In genomic region chr5:119799419-119800242, GRCm38 (mm10) we compare ENCODE assay signal across 25 mouse cellular contexts. TPM values are rescaled to one million over a fixed set of nuclear protein-coding genes. Genes with fewer than 3 reads are reported as not detected.
DNase-seq lines count a peak whose midpoint lies in the region; ATAC-seq lines count a peak whose summit lies in the region.
"Had no signal": no experiment of that assay in that cellular context is flagged by ENCODE, and none has a peak within 500 bp of the region (broad histone marks: within the 10 kb centered on the region; RNA-seq: fewer than 3 reads in every experiment).

No protein-coding gene starts in this region.

- H3K9me3 ChIP-seq in heart, embryonic 12.5 days (replicated peaks) = no peaks in the 10 kb centered on the region
- no peaks in the 10 kb centered on the region for H3K9me3 ChIP-seq in liver, embryonic 11.5 days (ENCODE audit: control insufficient read depth, low read length)
- no peaks in the 10 kb centered on the region for H3K9me3 ChIP-seq in neural tube, embryonic 15.5 days (replicated peaks)
- H3K9me3 ChIP-seq in limb, embryonic 15.5 days = no peaks in the 10 kb centered on the region
- H3K9me3 ChIP-seq: forebrain, embryonic 13.5 days had no signal

- H3K36me3 ChIP-seq in heart, embryonic 12.5 days = no peaks in the 10 kb centered on the region
- no peaks in the 10 kb centered on the region for H3K36me3 ChIP-seq in liver, embryonic 11.5 days (ENCODE audit: control insufficient read depth, insufficient read depth, low read length)
- no peaks in the 10 kb centered on the region for H3K36me3 ChIP-seq in neural tube, embryonic 15.5 days
- no peaks in the 10 kb centered on the region for H3K36me3 ChIP-seq in limb, embryonic 15.5 days

- peak overlapping the region; percentile 66 for H3K4me2 ChIP-seq in heart, embryonic 12.5 days
- H3K4me2 ChIP-seq in liver, embryonic 11.5 days = no peak overlapping the region
- H3K4me2 ChIP-seq in neural tube, embryonic 15.5 days = no peak overlapping the region
- no peak overlapping the region for H3K4me2 ChIP-seq in limb, embryonic 15.5 days
- H3K4me2 ChIP-seq: forebrain, embryonic 13.5 days had no signal

- H3K4me3 ChIP-seq in heart, embryonic 12.5 days = peak overlapping the region; percentile 51
- H3K4me3 ChIP-seq in liver, embryonic 11.5 days (ENCODE audit: low read depth, low read length) = no peak overlapping the region
- H3K4me3 ChIP-seq in neural tube, embryonic 15.5 days (replicated peaks) = no peak overlapping the region
- no peak overlapping the region for H3K4me3 ChIP-seq in limb, embryonic 15.5 days
- H3K4me3 ChIP-seq: forebrain, embryonic 13.5 days; layer of hippocampus, adult 2 months; myocyte had no signal

- H3K9ac ChIP-seq in heart, embryonic 12.5 days = peak overlapping the region; percentile 77
- 0 out of 2 replicates have a peak overlapping the region, but pooled peaks have one; percentile 2 for H3K9ac ChIP-seq in liver, embryonic 11.5 days (ENCODE audit: low read depth, low read length)
- H3K9ac ChIP-seq in neural tube, embryonic 15.5 days (replicated peaks) = no peak overlapping the region
- H3K9ac ChIP-seq in limb, embryonic 15.5 days = no peak overlapping the region
- H3K9ac ChIP-seq: forebrain, embryonic 13.5 days; liver, postnatal 0 days had no signal

- ATAC-seq in heart, embryonic 12.5 days (ENCODE audit: insufficient number of reproducible peaks, low FRiP score) = no peak
- no peak for ATAC-seq in liver, embryonic 11.5 days (replicated peaks; ENCODE audit: low FRiP score)
- ATAC-seq in neural tube, embryonic 15.5 days (ENCODE audit: low FRiP score) = no peak
- no peak for ATAC-seq in limb, embryonic 15.5 days (ENCODE audit: insufficient number of reproducible peaks, low FRiP score, low TSS enrichment, low read depth)
- ATAC-seq: activated CD4-positive, CD25-positive, alpha-beta regulatory T cell, adult 4 months; forebrain, embryonic 13.5 days; hindbrain, postnatal 0 days; liver, postnatal 0 days; Patski had no signal

- peak overlapping the region; percentile 89 for H3K27ac ChIP-seq in heart, embryonic 12.5 days (ENCODE audit: poor library complexity, severe bottlenecking)
- no peak overlapping the region for H3K27ac ChIP-seq in liver, embryonic 11.5 days (ENCODE audit: low read depth, low read length)
- no peak overlapping the region for H3K27ac ChIP-seq in neural tube, embryonic 15.5 days (replicated peaks)
- H3K27ac ChIP-seq in limb, embryonic 15.5 days = peak overlapping the region; percentile 52
- H3K27ac ChIP-seq: forebrain, embryonic 13.5 days; hindbrain, postnatal 0 days; layer of hippocampus, adult 2 months had no signal

- H3K27me3 ChIP-seq in heart, embryonic 12.5 days (replicated peaks) = peaks cover 93% of the 10 kb centered on the region
- peaks cover 100% of the 10 kb centered on the region for H3K27me3 ChIP-seq in liver, embryonic 11.5 days (replicated peaks; ENCODE audit: control insufficient read depth, insufficient read depth, low read length)
- H3K27me3 ChIP-seq in neural tube, embryonic 15.5 days (replicated peaks) = peaks cover 100% of the 10 kb centered on the region
- H3K27me3 ChIP-seq in limb, embryonic 15.5 days = peaks cover 99% of the 10 kb centered on the region

- 19% methylated on average over 9 of the region's 9 CpGs for WGBS in heart, embryonic 12.5 days
- 9% methylated on average over 9 of the region's 9 CpGs for WGBS in liver, embryonic 11.5 days
- WGBS in neural tube, embryonic 15.5 days = 3% methylated on average over 9 of the region's 9 CpGs
- 17% methylated on average over 9 of the region's 9 CpGs for WGBS in limb, embryonic 15.5 days

- peaks cover 40% of the 10 kb centered on the region for H3K4me1 ChIP-seq in heart, embryonic 12.5 days (replicated peaks)
- no peaks in the 10 kb centered on the region for H3K4me1 ChIP-seq in liver, embryonic 11.5 days (replicated peaks; ENCODE audit: control insufficient read depth, insufficient read depth, low read length)
- H3K4me1 ChIP-seq in neural tube, embryonic 15.5 days = no peaks in the 10 kb centered on the region
- H3K4me1 ChIP-seq in limb, embryonic 15.5 days = peaks cover 28% of the 10 kb centered on the region
- H3K4me1 ChIP-seq: forebrain, embryonic 13.5 days had no signal

- DNase-seq in heart, adult 18-20 months = no peak
- DNase-seq in liver, embryonic 11.5 days (ENCODE audit: low spot score) = no peak
- no peak for DNase-seq in liver
- DNase-seq in neural tube, embryonic 10.5 days (ENCODE audit: extremely low spot score, low spot score) = peak; percentile 36
- no peak for DNase-seq in thymus, adult 18-20 months
- DNase-seq: adrenal gland, postnatal 36 days; cerebellum, adult 2 months; gastrocnemius, postnatal 36 days; kidney, adult 11 months; kidney, postnatal 10 days; liver, postnatal 0 days; thymus, postnatal 4 days had no signal

RNA-seq across cellular contexts. Expression of gene Tbx5, which starts 32.8 kb away (rescaled TPM):
- polyA plus RNA-seq in heart, embryonic 12.5 days (2016; fragmentation: Nextera tagmentation; extraction: Ambion mirVana) = 42.6 and 45.6 TPM in 2 replicates
- total RNA-seq in heart, adult 18-20 months (2021) = 10 to 100 TPM; 18.5 to 25.8 TPM
- polyA plus RNA-seq in liver, embryonic 11.5 days (2014; fragmentation: Nextera tagmentation; extraction: Ambion mirVana) = 3.6 and 5.7 TPM in 2 replicates
- 0.10 and 0.19 TPM in 2 replicates for polyA plus RNA-seq in neural tube, embryonic 15.5 days (2015; fragmentation: Nextera tagmentation; extraction: Ambion mirVana)
- 18.1 and 21.3 TPM in 2 replicates for polyA plus RNA-seq in limb, embryonic 15.5 days (2015; fragmentation: Nextera tagmentation; extraction: Ambion mirVana)
- total RNA-seq: common myeloid progenitor, adult 5-6 weeks; gastrocnemius, postnatal 36 days; hindbrain, postnatal 0 days; layer of hippocampus, adult 2 months; left cerebral cortex, postnatal 36 days had no signal
- polyA plus RNA-seq: activated CD4-positive, CD25-positive, alpha-beta regulatory T cell, adult 4 months; C2C12; cerebellum, adult 2 months; liver, postnatal 0 days; myocyte; Patski; small intestine, adult 2 months had no signal

Comparison
In these comparisons a context has a peak if more than half of its experiments do, and no peak if none do; other contexts are left out.
1. H3K27ac ChIP-seq: peak in heart, embryonic 12.5 days (single experiment) and limb, embryonic 15.5 days (single experiment); none in liver, embryonic 11.5 days (single experiment) and neural tube, embryonic 15.5 days (single experiment).
2. H3K9ac ChIP-seq: peak in heart, embryonic 12.5 days (single experiment) and liver, embryonic 11.5 days (single experiment); none in neural tube, embryonic 15.5 days (single experiment) and limb, embryonic 15.5 days (single experiment).